Mouse (Mus musculus) C2C12 (cell line): ENCODE measurements around the gene Hmbs. TPM values are rescaled to one million over a fixed set of nuclear protein-coding genes. Genes with fewer than 3 reads are reported as not detected.
"Not testable (repeated sequence)": the region's sequence is repeated elsewhere in the genome, so short reads cannot be mapped to it uniquely, and the experiment has no call there.

Experiments
- H3K27me3 ChIP-seq: one replicate; pipeline ENCODE4 v1.6.1; 2011; ENCODE audit not compliant: control insufficient read depth, insufficient read depth, insufficient read length
- H3K36me3 ChIP-seq: one replicate; pipeline ENCODE4 v1.6.1; 2011; ENCODE audit not compliant: control insufficient read depth, insufficient read depth
- H3K4me3 ChIP-seq: one replicate; pipeline ENCODE4 v1.5.1; 2011; ENCODE audit warnings: mild to moderate bottlenecking, control low read depth; ENCODE audit not compliant: poor library complexity, insufficient read depth, severe bottlenecking
- H3K79me2 ChIP-seq: one replicate; pipeline ENCODE4 v1.6.1; 2011; ENCODE audit not compliant: control insufficient read depth, insufficient read depth
- H3K79me3 ChIP-seq: one replicate; pipeline ENCODE4 v1.6.1; 2011; ENCODE audit warnings: low read depth, control low read depth
- H3ac ChIP-seq: one replicate; pipeline ENCODE3; 2011; ENCODE audit warnings: low read depth; ENCODE audit not compliant: control insufficient read depth, insufficient read length
- CEBPB ChIP-seq: IDR thresholded peaks from one replicate; pipeline ENCODE4 v1.6.1; 2011; ENCODE audit warnings: low read depth, mild to moderate bottlenecking, control low read depth, moderate library complexity
- CTCF ChIP-seq: IDR thresholded peaks from one replicate; pipeline ENCODE4 v1.5.1; 2011; ENCODE audit not compliant: control insufficient read depth, insufficient read depth, insufficient read length
- FOSL1 ChIP-seq: IDR thresholded peaks from one replicate; pipeline ENCODE4 v1.8.0; 2011; ENCODE audit warnings: mild to moderate bottlenecking, low read length; ENCODE audit not compliant: poor library complexity, insufficient read depth, severe bottlenecking
- MAX ChIP-seq: IDR thresholded peaks from one replicate; pipeline ENCODE4 v1.6.1; 2011; ENCODE audit warnings: mild to moderate bottlenecking, control low read depth
- MYOD1 ChIP-seq: IDR thresholded peaks from one replicate; pipeline ENCODE4 v1.6.1; 2011; ENCODE audit warnings: low read depth; ENCODE audit not compliant: control insufficient read depth, insufficient read length
- MYOG ChIP-seq: IDR thresholded peaks from one replicate; pipeline ENCODE4 v1.6.1; 2011; ENCODE audit not compliant: control insufficient read depth, insufficient read length; ENCODE audit errors: extremely low read depth
- USF1 ChIP-seq: IDR thresholded peaks from one replicate; pipeline ENCODE4 v1.6.1; 2011; ENCODE audit warnings: low read depth, mild to moderate bottlenecking, control low read depth, moderate library complexity
- polyA plus RNA-seq: library from polyadenylated mRNA; unstranded; fragments of >200 nt; fragmentation: generic; extraction: Trizol; gene quantifications from one replicate; pipeline ENCODE4 v1.2.1, GENCODE M21; 2012; ENCODE audit warnings: missing spikeins

Hmbs gene
- polyA plus RNA-seq, 1 experiment: 59.6 TPM

- Histone ChIP-seq H3K4me3 (peak overlapping the region; percentile 56), H3K79me2 (peaks cover 18% of the 10 kb centered on the region), H3ac (peak overlapping the region; percentile 25), H3K27me3 (no peaks in the 10 kb centered on the region), H3K36me3 (peaks cover 47% of the 10 kb centered on the region), H3K79me3 (peaks cover 10% of the 10 kb centered on the region)
- TF ChIP-seq MYOD1 (no peak), CTCF (no peak), USF1 (no peak), MYOG (no peak), FOSL1 (no peak), MAX (no peak), CEBPB (no peak)
Observed at GRCm38 (mm10) chr9:44327926-44328325, 16.1 kb downstream of the Hmbs start.

- Histone ChIP-seq H3K27me3 (no peaks in the 10 kb centered on the region), H3K36me3 (peaks cover 40% of the 10 kb centered on the region), H3K79me3 (peaks cover 10% of the 10 kb centered on the region), H3ac (peak overlapping the region; percentile 89), H3K4me3 (peak overlapping the region; percentile 56), H3K79me2 (peaks cover 18% of the 10 kb centered on the region)
- TF ChIP-seq MYOG (no peak), FOSL1 (no peak), MYOD1 (no peak), CEBPB (no peak), CTCF (no peak), MAX (no peak), USF1 (no peak)
Observed at GRCm38 (mm10) chr9:44327064-44327711, 16.8 kb downstream of the Hmbs start.

GRCm38 (mm10) chr9:44326371-44327063, 17.5 kb downstream of the Hmbs start:
- TF ChIP-seq FOSL1 (no peak), MYOD1 (no peak), CEBPB (peak; percentile 83), MAX (peak; percentile 95), USF1 (peak; percentile 94), CTCF (no peak)
- Histone ChIP-seq H3K79me2 (peaks cover 18% of the 10 kb centered on the region), H3K4me3 (peak overlapping the region; percentile 56), H3ac (peak overlapping the region; percentile 89), H3K36me3 (peaks cover 34% of the 10 kb centered on the region), H3K27me3 (no peaks in the 10 kb centered on the region), H3K79me3 (peaks cover 10% of the 10 kb centered on the region)

- peaks cover 27% of the 10 kb centered on the region for H3K36me3 ChIP-seq
- peaks cover 10% of the 10 kb centered on the region for H3K79me3 ChIP-seq
- H3K27me3 ChIP-seq: no peaks in the 10 kb centered on the region
- H3ac ChIP-seq: peak within 1 kb of the TSS; percentile 89
- peaks cover 18% of the 10 kb centered on the region for H3K79me2 ChIP-seq
- TF ChIP-seq MYOG (no peak), CEBPB (no peak), FOSL1 (no peak), MYOD1 (no peak), MAX (no peak), CTCF (no peak), USF1 (no peak)
- peak within 1 kb of the TSS; percentile 56 for H3K4me3 ChIP-seq
Observed at GRCm38 (mm10) chr9:44325768-44326370, 18.2 kb downstream of the Hmbs start, which contains the start of gene Dpagt1. Gene Dpagt1 (plus strand): TSS chr9:44326019.

- H3K27me3 ChIP-seq, H3ac ChIP-seq, H3K4me3 ChIP-seq: not testable (repeated sequence)
- Histone ChIP-seq H3K79me3 (peaks cover 10% of the 10 kb centered on the region), H3K79me2 (peaks cover 18% of the 10 kb centered on the region), H3K36me3 (peaks cover 21% of the 10 kb centered on the region)
Observed at GRCm38 (mm10) chr9:44325032-44325767, 18.8 kb downstream of the Hmbs start.
